Mouse (Mus musculus): ENCODE measurements around the gene Ankle1. TPM values are rescaled to one million over a fixed set of nuclear protein-coding genes. Genes with fewer than 3 reads are reported as not detected.

Ankle1 gene
- polyA plus RNA-seq, 1 experiment from 2014 or later: 47.4 TPM

- H3K4me1 ChIP-seq (ENCODE audit: insufficient read depth, low read length): peaks cover 46% of the 10 kb centered on the region
- H3K36me3 ChIP-seq (ENCODE audit: insufficient read depth, low read length): peaks cover 56% of the 10 kb centered on the region
- H3K9ac ChIP-seq (replicated peaks; ENCODE audit: low read length): no peak overlapping the region
- WGBS: 95% methylated on average over 3 of the region's 3 CpGs
- H3K27me3 ChIP-seq (ENCODE audit: insufficient read depth, low read length): no peaks in the 10 kb centered on the region
- H3K4me3 ChIP-seq (ENCODE audit: low read length): no peak overlapping the region
- no peak overlapping the region for H3K4me2 ChIP-seq (replicated peaks; ENCODE audit: low read depth, low read length)
- H3K9me3 ChIP-seq (ENCODE audit: low read length): no peaks in the 10 kb centered on the region
- no peak overlapping the region for H3K27ac ChIP-seq (ENCODE audit: low read length)
- no peak for ATAC-seq (ENCODE audit: low FRiP score, low TSS enrichment)
Measured at GRCm38 (mm10) chr8:71373000-71373399, 32.8 kb upstream of the Ankle1 start.

DNA sequence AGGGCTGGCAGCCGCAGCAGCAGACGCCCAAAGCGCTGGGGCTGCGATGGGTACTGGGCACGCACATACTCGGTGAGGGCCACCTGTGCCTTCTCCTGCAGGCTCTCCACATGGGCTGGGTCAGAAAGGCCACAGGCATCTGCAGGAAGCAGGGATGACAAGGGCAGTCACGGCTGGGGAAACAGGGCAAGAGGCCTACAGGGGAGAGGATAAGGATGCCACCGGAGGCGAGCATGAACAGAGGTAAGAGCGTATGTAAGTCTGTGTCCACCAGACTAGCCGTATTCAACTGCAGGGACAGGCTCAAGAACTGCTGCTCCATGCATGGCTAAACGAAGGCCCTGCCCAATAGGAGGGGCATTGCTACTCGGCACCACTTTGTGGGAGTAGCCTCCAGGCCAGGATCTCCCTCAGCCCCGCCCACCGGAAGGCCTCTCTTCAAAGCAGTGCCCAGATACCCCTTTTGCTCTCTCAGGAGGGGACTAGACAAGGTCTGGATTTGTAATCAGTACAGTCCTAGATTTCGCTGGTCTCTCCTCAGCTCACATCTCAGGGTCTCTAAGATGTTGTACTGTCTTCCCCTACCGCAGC, 31.1 kb upstream of the Ankle1 start:
- no peaks in the 10 kb centered on the region for H3K27me3 ChIP-seq (ENCODE audit: insufficient read depth, low read length)
- 0 out of 2 replicates have a peak, but pooled peaks have one; percentile 6 for ATAC-seq (ENCODE audit: low FRiP score, low TSS enrichment)
- H3K9me3 ChIP-seq (ENCODE audit: low read length): no peaks in the 10 kb centered on the region
- no peak overlapping the region for H3K4me2 ChIP-seq (replicated peaks; ENCODE audit: low read depth, low read length)
- no peak overlapping the region for H3K9ac ChIP-seq (replicated peaks; ENCODE audit: low read length)
- peak overlapping the region; percentile 5; the same call in 1 of the 2 replicates for H3K27ac ChIP-seq (ENCODE audit: low read length)
- 67% methylated on average over 17 of the region's 17 CpGs for WGBS
- no peak overlapping the region for H3K4me3 ChIP-seq (ENCODE audit: low read length)
- peaks cover 52% of the 10 kb centered on the region for H3K36me3 ChIP-seq (ENCODE audit: insufficient read depth, low read length)
- H3K4me1 ChIP-seq (ENCODE audit: insufficient read depth, low read length): peaks cover 58% of the 10 kb centered on the region

DNA sequence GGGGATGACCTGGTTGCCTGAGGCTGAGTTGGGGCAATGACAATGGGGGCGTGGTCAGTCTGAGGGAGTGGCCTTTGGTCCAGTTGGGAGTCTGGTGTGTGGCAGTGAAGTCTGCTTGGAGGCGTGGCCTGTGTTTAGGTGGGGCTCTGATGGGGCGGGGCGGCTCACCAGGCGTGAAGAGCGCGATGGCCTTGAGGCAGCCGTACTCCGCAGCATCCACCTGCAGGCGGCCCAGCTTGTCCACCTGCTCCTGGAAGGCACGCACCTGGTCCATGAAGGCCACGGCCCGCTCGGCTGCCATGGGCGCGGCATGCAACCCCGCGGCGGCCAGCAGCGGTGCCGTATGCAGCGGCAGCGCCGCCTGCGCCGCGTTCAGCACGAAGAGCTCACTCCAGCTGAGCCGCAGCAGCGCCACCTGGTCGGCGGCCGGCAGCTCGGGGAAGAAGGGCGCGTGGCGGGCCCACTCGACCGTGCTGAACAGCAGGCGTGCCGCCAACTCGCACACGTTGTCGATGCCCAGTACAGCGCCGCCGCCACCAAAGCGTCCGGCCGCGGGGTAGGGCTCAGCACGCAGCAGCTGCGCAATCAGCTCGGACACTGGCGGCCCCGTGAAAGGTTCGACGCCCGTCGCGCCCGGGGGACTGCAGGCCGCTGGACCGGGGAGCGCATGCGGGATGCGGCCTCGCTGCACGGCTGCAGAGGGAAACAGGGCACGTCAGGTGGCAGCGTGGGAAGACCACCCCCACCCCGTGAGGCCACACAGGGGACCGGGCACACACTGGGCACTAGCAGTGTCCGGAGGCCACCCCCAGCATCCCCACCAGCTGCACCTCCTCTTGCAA, 30.0 kb upstream of the Ankle1 start:
- H3K9me3 ChIP-seq (ENCODE audit: low read length): no peaks in the 10 kb centered on the region
- H3K4me2 ChIP-seq (replicated peaks; ENCODE audit: low read depth, low read length): peak overlapping the region; percentile 46
- no peaks in the 10 kb centered on the region for H3K27me3 ChIP-seq (ENCODE audit: insufficient read depth, low read length)
- peaks cover 49% of the 10 kb centered on the region for H3K36me3 ChIP-seq (ENCODE audit: insufficient read depth, low read length)
- 9% methylated on average over 74 of the region's 74 CpGs for WGBS
- H3K4me1 ChIP-seq (ENCODE audit: insufficient read depth, low read length): peaks cover 57% of the 10 kb centered on the region
- ATAC-seq (ENCODE audit: low FRiP score, low TSS enrichment): peak; percentile 17
- H3K27ac ChIP-seq (ENCODE audit: low read length): peak overlapping the region; percentile 59
- H3K9ac ChIP-seq (replicated peaks; ENCODE audit: low read length): peak overlapping the region; percentile 52
- peak overlapping the region; percentile 22 for H3K4me3 ChIP-seq (ENCODE audit: low read length)

GRCm38 (mm10) chr8:71376423-71377030, 29.3 kb upstream of the Ankle1 start:
- peaks cover 49% of the 10 kb centered on the region for H3K36me3 ChIP-seq (ENCODE audit: insufficient read depth, low read length)
- 45% methylated on average over 8 of the region's 8 CpGs for WGBS

GRCm38 (mm10) chr8:71379008-71379407, 26.8 kb upstream of the Ankle1 start:
- H3K4me1 ChIP-seq (ENCODE audit: insufficient read depth, low read length): peaks cover 74% of the 10 kb centered on the region
- 37% methylated on average over 4 of the region's 4 CpGs for WGBS
- H3K27me3 ChIP-seq (ENCODE audit: insufficient read depth, low read length): no peaks in the 10 kb centered on the region
- H3K4me3 ChIP-seq (ENCODE audit: low read length): peak overlapping the region; percentile 75
- peak overlapping the region; percentile 94 for H3K4me2 ChIP-seq (replicated peaks; ENCODE audit: low read depth, low read length)
- H3K36me3 ChIP-seq (ENCODE audit: insufficient read depth, low read length): peaks cover 35% of the 10 kb centered on the region
- peak overlapping the region; percentile 99 for H3K27ac ChIP-seq (ENCODE audit: low read length)
- ATAC-seq (ENCODE audit: low FRiP score, low TSS enrichment): no peak
- peak overlapping the region; percentile 94 for H3K9ac ChIP-seq (replicated peaks; ENCODE audit: low read length)
- no peaks in the 10 kb centered on the region for H3K9me3 ChIP-seq (ENCODE audit: low read length)

More at GRCm38 (mm10) chr8:71376423-71377030, 29.3 kb upstream of the Ankle1 start:
- H3K9me3 ChIP-seq (ENCODE audit: low read length): no peaks in the 10 kb centered on the region
- H3K4me3 ChIP-seq (ENCODE audit: low read length): no peak overlapping the region; the same call in 1 of the 2 replicates
- no peak overlapping the region for H3K27ac ChIP-seq (ENCODE audit: low read length)
- H3K27me3 ChIP-seq (ENCODE audit: insufficient read depth, low read length): no peaks in the 10 kb centered on the region
- H3K4me1 ChIP-seq (ENCODE audit: insufficient read depth, low read length): peaks cover 57% of the 10 kb centered on the region
- peak overlapping the region; percentile 46 for H3K4me2 ChIP-seq (replicated peaks; ENCODE audit: low read depth, low read length)
- ATAC-seq (ENCODE audit: low FRiP score, low TSS enrichment): no peak
- peak overlapping the region; percentile 52; the same call in 1 of the 2 replicates for H3K9ac ChIP-seq (replicated peaks; ENCODE audit: low read length)

DNA sequence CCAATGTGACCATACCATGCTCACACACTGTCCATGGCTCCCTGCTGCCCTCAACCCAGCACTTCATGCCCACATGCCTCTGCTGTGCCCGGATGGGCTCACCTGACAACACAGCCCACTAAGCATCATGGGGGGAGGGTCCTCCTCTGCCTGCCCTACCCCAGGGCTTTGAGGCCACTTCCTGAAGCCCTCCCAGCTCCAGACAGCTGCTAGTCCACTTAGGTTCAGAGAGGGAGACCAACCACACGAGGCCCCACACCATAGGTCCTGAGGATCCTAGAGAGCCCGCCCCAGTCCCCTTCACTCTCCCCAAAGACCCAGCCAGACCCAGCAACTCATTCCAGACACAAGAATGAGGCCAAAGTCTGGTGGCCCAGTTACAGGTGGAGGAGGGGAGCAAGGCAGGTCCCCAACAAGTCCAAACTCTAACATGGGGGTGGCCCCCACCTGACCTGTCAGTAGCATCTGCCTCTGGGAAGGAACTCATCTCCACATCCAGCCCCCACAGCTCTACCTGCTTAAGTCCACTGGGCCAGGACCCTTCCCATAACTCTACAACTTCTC, 26.2 kb upstream of the Ankle1 start:
- Histone ChIP-seq H3K4me2 (replicated peaks; ENCODE audit: low read depth, low read length) (peak overlapping the region; percentile 94), H3K27ac (ENCODE audit: low read length) (peak overlapping the region; percentile 99), H3K36me3 (ENCODE audit: insufficient read depth, low read length) (peaks cover 30% of the 10 kb centered on the region), H3K4me1 (ENCODE audit: insufficient read depth, low read length) (peaks cover 72% of the 10 kb centered on the region), H3K4me3 (ENCODE audit: low read length) (peak overlapping the region; percentile 75), H3K9me3 (ENCODE audit: low read length) (no peaks in the 10 kb centered on the region), H3K9ac (replicated peaks; ENCODE audit: low read length) (peak overlapping the region; percentile 94), H3K27me3 (ENCODE audit: insufficient read depth, low read length) (no peaks in the 10 kb centered on the region)
- WGBS: 28% methylated on average over 3 of the region's 3 CpGs
- no peak for ATAC-seq (ENCODE audit: low FRiP score, low TSS enrichment)

DNA sequence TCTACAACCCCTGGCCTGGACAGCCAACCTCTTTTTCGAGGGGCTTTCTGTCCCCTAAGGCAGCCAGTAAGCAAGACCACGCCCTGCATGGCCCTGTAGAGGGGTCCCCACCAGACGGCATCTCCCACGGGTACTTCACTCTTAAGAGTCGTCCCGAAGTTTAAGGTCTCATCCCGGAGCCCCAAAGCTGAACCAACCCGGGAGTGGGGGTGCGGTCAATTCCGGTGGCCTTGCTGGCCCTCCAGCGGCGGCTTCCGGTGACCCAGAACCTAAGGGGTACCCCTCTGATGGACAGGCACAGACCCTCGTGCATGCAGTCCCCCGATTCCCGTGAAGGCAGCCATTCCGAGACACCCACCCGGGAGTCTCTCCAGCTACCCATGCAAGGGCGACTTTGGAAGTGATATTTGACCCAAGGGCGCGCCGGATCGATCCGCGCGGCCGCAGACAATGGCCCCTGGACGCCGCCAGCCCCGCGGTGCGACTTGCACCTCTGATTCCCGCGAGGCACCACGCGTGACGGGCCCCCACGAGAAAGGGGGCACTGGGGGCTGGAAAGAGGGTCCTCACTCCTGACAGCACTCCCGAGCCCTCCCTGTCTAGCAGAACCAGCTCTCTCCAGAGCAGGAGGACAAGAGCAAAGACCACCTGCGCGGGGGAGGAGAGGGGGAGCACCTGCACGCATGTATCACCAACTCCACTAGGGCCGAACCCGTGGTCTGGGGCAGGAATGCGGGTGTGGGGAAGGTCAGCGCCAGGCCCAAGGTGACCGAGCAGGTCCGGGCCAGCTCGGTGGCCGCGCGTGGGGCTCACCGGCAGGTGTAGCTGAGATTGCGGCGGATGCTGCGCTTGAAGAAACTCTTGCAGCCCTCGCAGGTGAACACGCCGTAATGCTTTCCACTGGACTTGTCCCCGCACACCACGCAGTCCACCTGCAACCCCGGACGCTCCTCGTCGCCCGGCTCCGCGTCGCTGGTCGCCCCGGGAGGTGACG, 25.3 kb upstream of the Ankle1 start:
- Histone ChIP-seq H3K4me2 (replicated peaks; ENCODE audit: low read depth, low read length) (peak overlapping the region; percentile 94), H3K27me3 (ENCODE audit: insufficient read depth, low read length) (no peaks in the 10 kb centered on the region), H3K9me3 (ENCODE audit: low read length) (no peaks in the 10 kb centered on the region), H3K4me1 (ENCODE audit: insufficient read depth, low read length) (peaks cover 63% of the 10 kb centered on the region), H3K27ac (ENCODE audit: low read length) (peak overlapping the region; percentile 99), H3K9ac (replicated peaks; ENCODE audit: low read length) (peak overlapping the region; percentile 94), H3K4me3 (ENCODE audit: low read length) (peak overlapping the region; percentile 75), H3K36me3 (ENCODE audit: insufficient read depth, low read length) (peaks cover 21% of the 10 kb centered on the region)
- ATAC-seq (ENCODE audit: low FRiP score, low TSS enrichment): no peak
- WGBS: under 1% methylated on average over 72 of the region's 72 CpGs

DNA sequence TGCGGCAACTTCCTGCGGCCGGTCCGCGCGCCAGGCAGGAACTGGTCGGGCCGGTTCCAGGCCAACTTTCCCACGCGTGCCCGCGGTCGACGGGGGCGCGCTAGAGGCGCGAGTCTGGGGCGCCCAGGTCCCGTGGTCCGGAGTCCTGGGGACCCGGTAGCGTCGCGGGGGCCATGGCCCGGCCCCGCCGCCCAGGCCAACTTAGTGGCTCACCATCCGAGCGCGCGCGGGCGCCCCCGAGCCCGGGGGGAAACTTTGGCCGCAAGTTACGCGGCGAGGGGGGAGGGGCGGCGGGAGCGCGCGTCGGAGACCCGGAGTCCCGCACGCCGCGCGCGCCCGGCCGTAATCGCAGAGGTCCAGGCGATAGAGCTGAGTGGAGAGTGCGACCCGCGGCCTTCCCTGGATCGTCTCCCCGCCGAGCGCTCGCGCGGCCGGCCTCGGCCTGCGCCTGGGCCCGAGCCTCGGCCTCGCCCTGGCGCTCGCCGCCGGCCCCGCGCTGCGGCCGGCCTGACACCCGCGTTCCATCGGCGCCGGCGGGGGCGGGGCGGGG, 24.3 kb upstream of the Ankle1 start, which contains the start of gene Nr2f6:
Gene Nr2f6, minus strand, starts transcription at position 540 of the 550 bp plus-strand sequence.
- peak within 1 kb of the TSS; percentile 75 for H3K4me3 ChIP-seq (ENCODE audit: low read length)
- H3K4me1 ChIP-seq (ENCODE audit: insufficient read depth, low read length): peaks cover 53% of the 10 kb centered on the region
- peak within 1 kb of the TSS; percentile 94 for H3K4me2 ChIP-seq (replicated peaks; ENCODE audit: low read depth, low read length)
- under 1% methylated on average over 84 of the region's 89 CpGs for WGBS
- no peaks in the 10 kb centered on the region for H3K27me3 ChIP-seq (ENCODE audit: insufficient read depth, low read length)
- no peaks in the 10 kb centered on the region for H3K9me3 ChIP-seq (ENCODE audit: low read length)
- peak within 1 kb of the TSS; percentile 94 for H3K9ac ChIP-seq (replicated peaks; ENCODE audit: low read length)
- peak within 1 kb of the TSS; percentile 99 for H3K27ac ChIP-seq (ENCODE audit: low read length)
- ATAC-seq (ENCODE audit: low FRiP score, low TSS enrichment): peak; percentile 31
- peaks cover 16% of the 10 kb centered on the region for H3K36me3 ChIP-seq (ENCODE audit: insufficient read depth, low read length)

Data from kidney, embryonic 16.5 days (tissue).